Mouse (Mus musculus) monocyte, adult 5-6 weeks (primary cell): ENCODE data around the gene Ep300. TPM values are rescaled to one million over a fixed set of nuclear protein-coding genes. Genes with fewer than 3 reads are reported as not detected.
"Not testable (repeated sequence)": the region's sequence is repeated elsewhere in the genome, so short reads cannot be mapped to it uniquely, and the experiment has no call there.

Experiments used
- ATAC-seq: fragments of 153-309, 156-312 bp; replicated peaks from 2 replicates; pipeline ENCODE4 v1.8.0; 2017; ENCODE audit warnings: mild to moderate bottlenecking; ENCODE audit not compliant: low TSS enrichment, insufficient number of reproducible peaks, severe bottlenecking, poor library complexity, low FRiP score
- total RNA-seq: library from RNA; stranded (forward); fragments of 200-1000, 200-491, 200-594 nt; gene quantifications from 3 replicates; pipeline ENCODE4 v1.2.3, GENCODE M21; 2017

Ep300 gene
- total RNA-seq, 1 experiment from 2014 or later = 65.7 TPM

DNA sequence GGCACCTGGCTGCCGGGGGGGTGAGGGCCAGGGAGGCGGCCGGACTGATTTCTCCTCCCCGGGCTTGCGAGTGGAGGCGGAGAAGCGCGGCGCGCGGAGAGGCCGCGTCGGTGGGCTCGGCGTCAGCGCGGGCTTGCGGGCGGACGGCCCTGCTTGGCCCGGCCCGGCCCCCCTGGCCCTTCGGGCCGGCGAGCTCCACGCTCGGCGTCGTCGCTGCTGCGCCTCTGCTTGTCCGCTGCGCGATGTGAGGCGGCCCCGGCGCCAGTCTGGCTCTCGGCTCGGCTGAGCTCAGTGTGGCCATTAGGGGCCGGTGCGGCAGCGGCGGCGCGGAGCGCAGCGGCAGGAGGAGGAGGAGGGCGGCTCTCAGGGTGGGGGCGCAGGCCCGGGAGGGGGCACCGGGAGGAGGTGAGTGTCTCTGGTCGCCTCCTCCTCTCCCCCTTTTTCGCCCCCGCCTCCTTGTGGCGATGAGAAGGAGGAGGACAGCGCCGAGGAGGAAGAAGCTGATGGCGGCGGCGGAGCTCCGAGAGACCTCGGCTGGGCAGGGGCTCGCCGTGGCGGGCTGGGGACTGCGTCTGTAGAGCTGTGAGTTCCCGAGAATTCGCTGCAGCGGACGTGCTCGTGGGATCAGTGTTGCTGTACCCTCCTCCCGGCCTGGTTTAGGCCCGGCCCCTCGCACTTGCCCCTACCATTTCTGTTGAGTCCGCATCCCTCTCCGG, 753 bp downstream of the Ep300 start:
- peak; percentile 62 for ATAC-seq

DNA sequence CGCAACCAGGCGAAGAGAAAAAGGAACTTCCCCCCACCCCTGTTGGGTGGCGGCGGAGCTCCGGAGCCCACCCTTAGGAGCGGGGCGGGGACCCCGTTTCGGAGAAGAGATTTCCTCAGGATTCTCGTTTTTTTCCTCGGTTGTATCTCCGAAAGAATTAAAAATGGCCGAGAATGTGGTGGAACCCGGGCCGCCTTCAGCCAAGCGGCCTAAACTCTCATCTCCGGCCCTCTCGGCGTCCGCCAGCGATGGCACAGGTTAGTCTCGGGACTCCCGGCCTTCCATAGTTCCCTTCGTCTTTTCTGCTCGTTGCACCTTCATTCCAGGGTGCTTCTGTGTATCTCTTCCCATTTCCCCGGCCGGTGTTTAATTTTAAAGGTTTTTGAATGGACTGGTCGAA, 1.3 kb downstream of the Ep300 start:
- ATAC-seq = 0 out of 2 replicates have a peak, but pooled peaks have one; percentile 16

DNA sequence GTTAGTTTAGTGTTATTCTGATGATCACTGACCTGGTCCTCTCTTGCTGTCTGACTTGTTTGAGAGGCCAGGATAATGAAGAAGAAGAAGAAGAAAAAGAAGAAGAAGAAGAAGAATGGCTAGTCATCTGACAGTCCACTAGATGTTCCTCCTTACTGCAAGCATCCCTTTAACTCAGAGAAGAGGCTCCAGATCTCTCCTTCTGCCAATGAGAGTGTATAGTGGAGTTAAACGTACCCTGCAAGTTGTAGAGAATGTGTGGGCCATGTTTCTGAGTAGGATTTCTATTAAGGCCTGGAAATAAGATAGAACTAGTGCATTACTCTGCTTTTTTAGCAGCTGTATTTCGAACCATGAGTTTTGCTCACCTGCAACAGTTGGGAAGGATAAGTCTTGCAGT, 2.5 kb downstream of the Ep300 start:
- no peak for ATAC-seq

DNA sequence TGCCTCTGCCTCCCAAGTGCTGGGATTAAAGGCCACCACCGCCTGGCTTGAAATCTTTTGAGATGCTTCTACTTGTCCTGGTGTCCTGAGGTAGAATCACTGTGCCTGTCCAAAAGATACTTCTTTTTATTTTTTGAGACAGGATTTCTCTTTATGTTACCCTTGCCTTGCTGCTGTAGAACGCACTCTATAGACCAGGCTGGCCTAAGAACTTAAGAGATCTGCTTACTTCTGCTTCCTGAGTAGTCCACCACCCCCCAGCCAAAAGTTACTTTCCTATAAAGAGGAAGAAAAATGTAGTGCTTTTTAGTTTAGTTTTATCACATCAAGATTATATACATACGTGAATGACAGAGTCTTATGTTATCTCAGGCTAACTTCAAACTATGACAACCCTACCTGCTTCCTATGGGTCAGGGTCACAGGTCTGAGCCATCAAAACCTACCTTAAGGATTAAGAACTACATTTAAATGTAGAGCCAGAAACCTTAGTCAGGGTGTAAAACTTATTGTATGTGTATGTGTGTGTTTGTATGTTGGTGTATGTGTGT, 9.1 kb downstream of the Ep300 start:
- ATAC-seq = peak; percentile 61; the same call in 1 of the 2 replicates

DNA sequence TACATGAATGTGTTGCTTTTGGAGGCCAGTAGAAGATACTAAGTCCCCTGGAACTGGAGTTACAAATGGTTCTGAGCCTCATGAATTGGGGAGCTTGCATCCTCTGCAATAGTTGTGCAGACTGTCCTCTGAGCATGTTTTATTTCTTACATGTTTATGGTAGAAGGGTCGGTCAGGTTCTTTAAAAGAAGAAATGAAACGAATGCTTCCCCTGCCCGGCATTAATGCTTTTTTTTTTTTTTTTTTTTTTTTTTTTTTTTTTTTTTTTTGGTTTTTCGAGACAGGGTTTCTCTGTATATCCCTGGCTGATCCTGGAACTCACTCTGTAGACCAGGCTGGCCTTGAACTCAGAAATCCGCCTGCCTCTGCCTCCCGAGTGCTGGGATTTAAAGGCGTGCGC, 13.6 kb downstream of the Ep300 start:
- not testable (repeated sequence) for ATAC-seq

DNA sequence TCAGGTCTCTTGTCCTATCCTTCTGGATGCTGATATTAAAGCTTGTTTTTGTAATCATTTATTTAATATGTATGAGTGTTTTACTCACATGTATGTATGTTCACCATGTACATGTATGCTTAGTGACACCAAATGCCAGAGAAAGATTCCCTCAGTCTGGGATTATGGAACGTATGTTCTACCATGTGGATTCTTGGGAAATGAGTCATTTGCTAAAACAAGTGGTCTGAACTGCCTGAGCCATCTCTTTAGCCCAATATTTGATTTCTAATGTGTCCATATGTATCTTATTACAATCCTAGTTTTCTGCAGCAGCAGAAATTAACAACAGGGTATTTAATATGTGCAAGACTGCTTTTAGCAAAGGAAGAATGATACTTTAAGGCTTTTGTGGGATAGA, 20.1 kb downstream of the Ep300 start:
- no peak for ATAC-seq

DNA sequence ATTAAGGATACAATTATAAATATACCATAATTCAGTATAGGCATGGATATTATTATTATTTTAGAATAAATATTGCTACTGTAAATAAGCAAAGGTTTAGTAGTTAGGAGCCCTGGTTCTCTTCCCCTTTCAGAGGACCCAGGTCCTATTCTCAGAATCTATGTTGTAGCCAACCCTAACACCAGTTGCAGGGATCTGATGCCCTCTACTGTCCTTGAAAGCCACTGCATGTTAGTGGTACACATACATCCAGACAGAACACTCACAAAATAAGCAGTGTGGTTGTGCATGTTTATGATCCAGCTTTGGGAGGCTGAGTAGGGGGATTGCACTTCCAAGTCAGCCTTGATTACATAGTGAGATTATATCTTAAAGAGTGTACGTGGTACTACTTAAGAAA, 21.5 kb downstream of the Ep300 start:
- peak; percentile 87 for ATAC-seq

DNA sequence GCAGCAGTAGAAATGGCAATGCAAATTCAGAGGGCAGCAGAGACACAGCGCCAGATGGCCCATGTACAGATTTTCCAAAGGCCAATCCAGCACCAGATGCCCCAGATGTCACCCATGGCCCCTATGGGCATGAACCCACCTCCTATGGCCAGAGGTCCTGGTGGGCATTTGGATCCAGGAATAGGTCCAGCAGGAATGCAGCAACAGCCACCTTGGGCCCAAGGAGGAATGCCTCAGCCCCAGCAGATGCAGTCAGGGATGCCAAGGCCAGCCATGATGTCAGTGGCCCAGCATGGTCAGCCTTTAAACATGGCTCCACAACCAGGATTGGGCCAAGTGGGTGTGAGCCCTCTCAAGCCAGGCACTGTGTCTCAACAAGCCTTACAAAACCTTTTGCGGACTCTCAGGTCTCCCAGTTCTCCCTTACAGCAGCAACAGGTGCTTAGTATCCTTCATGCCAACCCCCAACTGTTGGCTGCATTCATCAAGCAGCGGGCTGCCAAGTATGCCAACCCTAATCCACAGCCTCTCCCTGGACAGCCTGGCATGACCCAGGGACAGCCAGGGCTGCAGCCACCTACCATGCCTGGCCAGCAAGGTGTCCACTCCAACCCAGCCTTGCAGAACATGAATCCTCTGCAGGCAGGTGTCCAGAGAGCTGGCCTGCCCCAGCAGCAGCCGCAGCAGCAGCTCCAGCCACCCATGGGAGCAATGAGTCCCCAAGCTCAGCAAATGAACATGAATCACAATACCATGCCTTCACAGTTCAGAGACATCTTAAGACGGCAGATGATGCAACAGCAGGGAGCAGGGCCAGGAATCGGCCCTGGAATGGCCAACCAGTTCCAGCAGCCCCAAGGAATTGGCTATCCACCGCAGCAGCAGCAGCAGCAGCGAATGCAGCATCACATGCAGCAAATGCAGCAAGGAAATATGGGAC, 64.6 kb downstream of the Ep300 start:
- no peak for ATAC-seq

DNA sequence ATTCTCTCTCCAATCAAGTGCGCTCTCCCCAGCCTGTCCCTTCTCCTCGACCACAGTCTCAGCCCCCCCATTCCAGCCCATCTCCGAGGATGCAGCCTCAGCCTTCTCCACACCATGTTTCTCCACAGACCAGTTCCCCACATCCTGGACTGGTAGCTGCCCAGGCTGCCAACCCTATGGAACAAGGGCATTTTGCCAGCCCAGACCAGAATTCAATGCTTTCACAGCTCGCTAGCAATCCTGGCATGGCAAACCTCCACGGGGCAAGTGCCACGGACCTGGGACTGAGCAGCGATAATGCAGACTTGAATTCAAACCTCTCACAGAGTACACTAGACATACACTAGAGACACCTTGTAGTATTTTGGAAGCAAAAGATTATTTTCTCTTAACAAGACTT, 65.5 kb downstream of the Ep300 start:
- ATAC-seq = no peak

DNA sequence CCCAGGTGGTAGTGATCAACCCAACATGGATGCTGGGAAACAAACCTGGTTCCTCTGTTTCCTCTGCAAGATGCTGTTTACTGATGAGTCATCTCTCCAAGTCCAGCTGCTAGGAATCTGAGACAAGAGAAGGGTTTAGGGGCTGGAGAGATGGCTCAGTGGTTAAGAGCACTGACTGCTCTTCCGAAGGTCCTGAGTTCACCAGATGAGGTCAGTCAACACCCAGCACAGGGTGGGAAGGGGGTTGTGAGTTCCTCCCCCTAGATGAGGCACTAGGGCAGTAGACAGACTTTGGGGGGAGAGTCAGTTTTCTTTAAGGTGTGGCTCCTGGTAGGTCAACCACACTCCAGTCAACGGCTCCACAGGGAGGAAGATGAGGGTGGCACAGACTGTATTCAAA, 76.5 kb downstream of the Ep300 start:
- ATAC-seq = no peak

DNA sequence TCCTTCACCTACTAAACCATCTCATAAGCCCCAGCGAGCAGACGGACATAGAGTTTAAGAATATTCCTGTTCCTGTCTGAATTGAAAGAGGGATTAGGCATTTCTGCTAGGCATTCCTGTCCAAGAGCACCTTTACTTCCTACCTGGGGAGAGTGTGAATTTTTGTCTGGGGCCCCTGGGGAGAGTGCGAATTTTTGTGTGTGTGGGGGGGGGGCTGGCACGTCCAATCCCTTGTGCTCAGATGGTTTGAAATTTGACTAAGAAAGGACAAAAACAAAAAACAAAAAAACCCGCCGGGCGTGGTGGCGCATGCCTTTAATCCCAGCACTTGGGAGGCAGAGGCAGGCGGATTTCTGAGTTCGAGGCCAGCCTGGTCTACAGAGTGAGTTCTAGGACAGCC, 78.1 kb downstream of the Ep300 start:
- no peak for ATAC-seq

DNA sequence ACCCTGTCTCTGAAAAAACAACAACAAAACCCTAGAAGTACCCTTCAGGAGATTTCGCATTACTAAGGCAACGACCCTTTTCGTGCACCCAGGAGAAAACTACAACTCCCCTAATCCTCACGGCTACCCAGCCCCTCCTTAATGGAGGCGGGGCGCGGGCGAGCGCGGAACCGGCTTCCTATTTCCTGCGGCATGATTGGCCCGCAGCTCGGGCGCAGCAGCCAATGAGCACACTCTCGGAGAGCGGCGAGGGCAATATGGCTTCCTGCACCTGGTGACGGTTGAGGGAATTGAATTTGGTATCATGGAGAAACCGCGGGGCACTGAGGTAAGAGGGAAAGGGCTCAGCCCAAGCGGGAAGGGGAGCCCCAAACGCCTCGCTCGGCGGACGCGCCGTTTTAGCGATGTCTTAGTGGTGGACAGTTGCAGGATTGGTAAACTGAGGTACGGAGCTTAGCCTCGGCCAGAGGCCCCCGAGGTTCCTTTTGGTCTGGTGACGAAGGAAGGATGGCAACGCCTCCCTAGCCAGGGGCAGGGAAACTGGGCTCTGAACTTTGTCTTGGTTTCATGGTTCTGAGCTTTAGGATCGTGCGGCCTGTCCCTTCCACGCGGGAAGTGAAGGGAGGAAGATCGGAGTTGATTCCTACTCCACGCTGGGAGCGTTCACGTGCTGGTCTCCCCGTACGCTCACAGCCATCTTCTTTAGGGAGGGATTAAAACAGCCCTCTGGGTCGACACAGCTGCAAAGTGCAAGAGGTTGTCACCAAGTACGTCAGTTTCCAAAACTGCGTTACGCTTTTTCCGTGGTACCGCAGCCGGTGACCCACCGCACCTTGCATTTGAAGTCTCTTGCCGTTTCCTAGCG, 78.8 kb downstream of the Ep300 start, which contains the start of gene L3mbtl2:
TSS of gene L3mbtl2 (plus strand) at position 193 of the 865 bp plus-strand sequence.
- peak; percentile 98 for ATAC-seq

DNA sequence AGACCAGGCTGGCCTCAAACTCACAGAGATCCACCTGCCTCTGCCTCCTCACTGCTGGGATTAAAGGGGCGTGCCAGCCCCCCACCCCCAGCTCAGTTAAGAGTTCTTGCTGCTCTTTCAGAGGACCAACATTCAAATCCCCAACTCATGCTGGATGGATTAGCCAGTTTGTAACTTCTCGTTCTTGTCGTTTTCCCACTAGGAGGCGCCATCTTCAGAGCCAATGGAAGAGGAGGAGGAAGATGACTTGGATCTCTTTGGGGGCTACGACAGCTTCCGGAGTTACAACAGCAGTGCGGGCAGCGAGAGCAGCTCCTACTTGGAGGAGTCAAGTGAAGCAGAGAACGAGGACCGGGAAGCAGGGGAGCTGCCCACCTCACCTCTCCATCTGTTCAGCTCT, 81.8 kb downstream of the Ep300 start:
- ATAC-seq = no peak

DNA sequence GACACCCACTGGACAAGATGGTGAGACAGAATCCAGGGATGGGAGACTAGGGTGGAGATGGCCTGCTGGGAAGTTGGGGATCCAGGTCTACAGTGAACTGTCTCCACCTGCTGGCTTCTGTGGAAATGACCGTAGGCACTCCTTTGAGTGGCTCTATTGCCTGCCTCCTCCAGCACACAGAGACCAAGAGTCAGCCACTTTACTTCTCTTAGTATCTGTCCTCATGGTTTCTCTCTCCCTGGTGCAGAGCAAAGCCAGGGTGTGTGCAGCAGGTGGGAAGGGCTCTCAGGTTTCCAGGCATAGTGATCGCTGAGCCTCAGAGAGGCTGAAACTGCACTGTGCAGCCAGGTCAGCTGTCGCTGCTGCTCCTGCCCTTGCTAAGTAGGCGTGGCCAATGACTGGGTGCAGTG, 85.1 kb downstream of the Ep300 start:
- ATAC-seq = peak; percentile 52; the same call in 1 of the 2 replicates

DNA sequence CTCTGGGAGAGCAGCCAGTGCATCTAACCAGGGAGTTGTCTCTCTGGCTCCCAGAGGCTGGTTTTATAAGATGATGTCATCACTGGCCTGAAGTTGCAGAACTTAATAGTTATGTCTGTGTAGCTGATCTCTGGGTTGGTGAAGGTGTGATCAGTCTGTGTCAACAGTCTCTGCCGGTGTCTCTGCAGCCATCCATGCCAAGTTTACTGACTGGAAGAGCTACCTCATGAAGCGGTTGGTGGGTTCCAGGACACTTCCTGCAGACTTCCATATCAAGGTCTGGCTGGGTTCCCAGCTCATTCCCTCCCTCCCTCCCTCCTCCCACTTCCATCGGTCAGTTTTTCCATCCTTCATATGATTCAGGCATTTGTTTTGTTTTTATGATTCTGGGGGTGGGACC, 91.5 kb downstream of the Ep300 start:
- ATAC-seq = no peak

DNA sequence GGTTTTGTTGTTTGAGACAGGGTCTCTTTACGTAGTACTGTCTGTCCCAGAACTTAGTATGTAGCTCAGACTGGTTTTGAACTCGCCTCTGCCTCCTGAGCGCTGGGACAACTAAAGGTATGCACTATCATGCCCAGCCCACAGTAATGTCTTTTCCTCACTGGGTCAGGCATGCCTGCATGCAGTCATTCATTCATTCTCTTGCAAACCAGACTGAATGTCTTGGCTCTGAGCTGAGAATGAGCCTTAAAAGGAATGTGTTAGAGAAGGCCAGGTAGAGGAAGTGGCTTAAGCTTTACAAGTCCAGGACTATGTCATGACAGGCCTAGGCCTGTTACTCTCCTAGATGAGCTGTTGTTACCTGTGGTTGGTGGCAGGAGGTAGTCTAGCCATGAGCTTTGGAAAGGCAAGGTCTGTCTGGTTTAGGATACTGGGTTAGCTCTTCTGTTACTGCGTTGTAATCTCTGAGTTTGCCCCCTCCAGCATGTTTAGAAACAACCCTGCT, 95.2 kb downstream of the Ep300 start:
- ATAC-seq = no peak

DNA sequence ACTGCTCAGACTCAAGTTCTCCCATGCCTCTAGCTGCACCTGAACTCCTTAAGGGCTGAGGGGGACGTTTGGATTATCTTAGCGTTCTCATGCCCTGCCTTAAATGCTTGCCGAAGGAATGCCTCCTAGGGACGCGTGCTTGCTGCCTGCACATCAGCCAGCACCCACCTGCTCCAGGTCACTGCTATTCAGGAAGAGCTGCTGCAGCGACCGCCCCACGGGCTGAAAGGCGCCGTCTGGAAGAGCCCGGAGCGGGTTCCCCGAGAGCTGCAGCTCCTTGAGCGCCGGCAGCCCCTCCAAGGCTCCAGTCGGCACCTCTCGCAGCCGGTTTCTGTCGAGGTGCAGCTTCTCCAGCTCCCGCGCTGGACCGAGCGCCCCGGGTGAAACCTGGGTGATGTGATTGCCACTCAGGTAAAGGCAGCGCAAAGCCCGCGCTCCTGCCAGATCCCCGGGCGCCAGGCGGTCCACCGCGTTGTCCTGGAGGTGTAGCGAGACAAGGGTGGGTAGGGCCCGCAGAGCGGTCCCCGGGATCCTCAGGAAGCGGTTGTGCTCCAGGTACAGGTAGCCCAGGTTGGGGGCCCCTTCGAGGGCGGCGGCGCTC, 108.3 kb downstream of the Ep300 start:
- no peak for ATAC-seq
